Comparison of ENCODE assay signal across 8 mouse cellular contexts in the genomic region with DNA sequence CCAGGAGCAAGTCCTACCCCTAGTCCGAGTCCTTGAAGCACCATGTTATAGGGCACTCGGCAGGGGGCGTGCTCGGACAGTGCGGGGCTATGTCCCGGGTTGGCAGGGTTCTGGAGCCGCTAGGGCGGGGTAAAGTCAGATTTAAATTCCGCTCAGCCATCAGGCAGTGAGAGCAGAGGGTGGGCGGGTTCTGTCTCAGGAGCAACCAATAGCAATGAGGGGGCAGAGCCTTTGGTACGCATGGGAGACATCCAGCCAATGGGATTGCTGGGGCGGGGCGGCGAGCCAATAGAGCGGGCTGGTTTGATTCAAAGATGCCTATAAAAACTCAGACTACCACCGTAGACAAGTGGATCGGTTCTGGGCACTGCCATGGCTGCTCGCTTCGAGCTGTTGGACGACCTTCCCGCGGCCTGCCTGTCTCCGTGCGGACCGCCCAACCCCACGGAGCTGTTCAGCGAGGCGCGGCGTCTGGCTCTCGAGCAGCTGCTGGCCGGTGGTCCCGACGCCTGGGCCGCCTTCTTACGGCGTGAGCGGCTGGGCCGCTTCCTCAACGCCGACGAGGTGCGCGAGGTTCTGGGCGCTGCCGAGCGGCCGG. TPM values are rescaled to one million over a fixed set of nuclear protein-coding genes. Genes with fewer than 3 reads are reported as not detected.
A peak's percentile ranks its signal among the peaks of the same experiment; 100 is the strongest.
DNase-seq lines count a peak whose midpoint lies in the region; ATAC-seq lines count a peak whose summit lies in the region.

TSS of gene Fam83d (plus strand) at position 352 of the 598 bp plus-strand sequence.

- H3K4me1 ChIP-seq in brown adipose tissue, adult 24 weeks (ENCODE audit: control insufficient read depth, insufficient read depth, insufficient read length, low read length): peaks cover 9% of the 10 kb centered on the region
- H3K4me1 ChIP-seq in heart, embryonic 13.5 days: peaks cover 46% of the 10 kb centered on the region
- H3K4me1 ChIP-seq in liver, embryonic 12.5 days: peaks cover 46% of the 10 kb centered on the region
- H3K4me1 ChIP-seq in stomach, embryonic 15.5 days: peaks cover 36% of the 10 kb centered on the region

- H3K4me3 ChIP-seq in brown adipose tissue, adult 24 weeks (ENCODE audit: insufficient read depth, low read depth, low read length): peak within 1 kb of the TSS; percentile 51
- peak within 1 kb of the TSS; percentile 91 for H3K4me3 ChIP-seq in heart, embryonic 13.5 days
- peak within 1 kb of the TSS; percentile 88 for H3K4me3 ChIP-seq in liver, embryonic 12.5 days
- H3K4me3 ChIP-seq in stomach, embryonic 15.5 days (replicated peaks): peak within 1 kb of the TSS; percentile 76

- ATAC-seq in heart, embryonic 13.5 days (ENCODE audit: extremely low read depth, insufficient number of reproducible peaks, low FRiP score, low TSS enrichment): peak; percentile 95
- ATAC-seq in liver, embryonic 12.5 days: peak; percentile 95
- peak; percentile 97 for ATAC-seq in stomach, embryonic 15.5 days (ENCODE audit: insufficient read depth, low FRiP score, low read depth)

- no peaks in the 10 kb centered on the region for H3K9me3 ChIP-seq in heart, embryonic 13.5 days
- no peaks in the 10 kb centered on the region for H3K9me3 ChIP-seq in liver, embryonic 12.5 days (replicated peaks)
- no peaks in the 10 kb centered on the region for H3K9me3 ChIP-seq in stomach, embryonic 15.5 days

- no peaks in the 10 kb centered on the region for H3K27me3 ChIP-seq in heart, embryonic 13.5 days (replicated peaks)
- peaks cover 6% of the 10 kb centered on the region; the same call in 1 of the 2 replicates for H3K27me3 ChIP-seq in liver, embryonic 12.5 days (replicated peaks)
- H3K27me3 ChIP-seq in stomach, embryonic 15.5 days (replicated peaks): no peaks in the 10 kb centered on the region

- peak within 1 kb of the TSS; percentile 92 for H3K9ac ChIP-seq in heart, embryonic 13.5 days
- peak within 1 kb of the TSS; percentile 94 for H3K9ac ChIP-seq in liver, embryonic 12.5 days
- H3K9ac ChIP-seq in stomach, embryonic 15.5 days: peak within 1 kb of the TSS; percentile 62

- WGBS in heart, embryonic 13.5 days: 0% methylated on average over 48 of the region's 48 CpGs
- WGBS in liver, embryonic 12.5 days (ENCODE audit: insufficient replicate concordance): under 1% methylated on average over 48 of the region's 48 CpGs
- WGBS in stomach, embryonic 15.5 days: under 1% methylated on average over 48 of the region's 48 CpGs

- H3K27ac ChIP-seq in brown adipose tissue, adult 24 weeks (replicated peaks; ENCODE audit: low read depth, low read length): no peak within 1 kb of the TSS
- H3K27ac ChIP-seq in heart, embryonic 13.5 days (replicated peaks): peak within 1 kb of the TSS; percentile 85
- H3K27ac ChIP-seq in liver, embryonic 12.5 days: peak within 1 kb of the TSS; percentile 95
- peak within 1 kb of the TSS; percentile 75 for H3K27ac ChIP-seq in stomach, embryonic 15.5 days

- H3K4me2 ChIP-seq in heart, embryonic 13.5 days: peak within 1 kb of the TSS; percentile 96
- peak within 1 kb of the TSS; percentile 82 for H3K4me2 ChIP-seq in liver, embryonic 12.5 days
- peak within 1 kb of the TSS; percentile 97 for H3K4me2 ChIP-seq in stomach, embryonic 15.5 days

- DNase-seq in CD4-positive, CD25-positive, alpha-beta regulatory T cell, adult 2 months (ENCODE audit: low read depth, low spot score): peak; percentile 96
- DNase-seq in fat pad, adult 2 months (ENCODE audit: extremely low read depth, low read depth, low spot score): peak; percentile 46
- peak; percentile 98 for DNase-seq in kidney, postnatal 10 days
- peak; percentile 90 to 94 for DNase-seq in natural killer cell, adult 2 months (ENCODE audit: low spot score in 2 of 2)

- 0 out of 2 replicates have a peak, but pooled peaks cover 5% of the 10 kb centered on the region for H3K36me3 ChIP-seq in heart, embryonic 13.5 days
- H3K36me3 ChIP-seq in liver, embryonic 12.5 days: peaks cover 26% of the 10 kb centered on the region
- no peaks in the 10 kb centered on the region for H3K36me3 ChIP-seq in stomach, embryonic 15.5 days

RNA-seq across cellular contexts. Expression of gene Fam83d, which starts in this region (rescaled TPM):
- polyA plus RNA-seq in brown adipose tissue, adult 24 weeks (2012; ENCODE audit: insufficient read depth, insufficient read length, missing spikeins): not detected in 2 replicates
- polyA plus RNA-seq in heart, embryonic 13.5 days (2015; fragmentation: Nextera tagmentation; extraction: Ambion mirVana): 56.7 and 56.9 TPM in 2 replicates
- 20.7 and 21.7 TPM in 2 replicates for polyA plus RNA-seq in liver, embryonic 12.5 days (2016; fragmentation: Nextera tagmentation; extraction: Ambion mirVana)
- 45.2 and 47.0 TPM in 2 replicates for polyA plus RNA-seq in stomach, embryonic 15.5 days (2015; fragmentation: Nextera tagmentation; extraction: Ambion mirVana)

Comparison
In these comparisons a context has a peak if more than half of its experiments do, and no peak if none do; other contexts are left out.
1. RNA of gene Fam83d (polyA plus RNA-seq): 56.7 to 56.9 TPM in heart, embryonic 13.5 days, 45.2 to 47.0 TPM in stomach, embryonic 15.5 days and 20.7 to 21.7 TPM in liver, embryonic 12.5 days; not detected in brown adipose tissue, adult 24 weeks; every median in the first group is over 10 times any median in the second.
2. DNase-seq: peak in every context shown above with its lines; median percentile 98 in kidney, postnatal 10 days; 96 in CD4-positive, CD25-positive, alpha-beta regulatory T cell, adult 2 months; 92 in natural killer cell, adult 2 months; 46 in fat pad, adult 2 months.
3. Peak in every context shown above with its lines, with median percentiles within 50 percentile points of each other: H3K4me3 ChIP-seq, ATAC-seq, H3K4me2 ChIP-seq and H3K9ac ChIP-seq.